Mouse (Mus musculus): ENCODE results near the gene Wdhd1. TPM values are rescaled to one million over a fixed set of nuclear protein-coding genes. Genes with fewer than 3 reads are reported as not detected.

The Wdhd1 gene
- polyA plus RNA-seq, 1 experiment from 2014 or later, result 5.2 TPM

DNA sequence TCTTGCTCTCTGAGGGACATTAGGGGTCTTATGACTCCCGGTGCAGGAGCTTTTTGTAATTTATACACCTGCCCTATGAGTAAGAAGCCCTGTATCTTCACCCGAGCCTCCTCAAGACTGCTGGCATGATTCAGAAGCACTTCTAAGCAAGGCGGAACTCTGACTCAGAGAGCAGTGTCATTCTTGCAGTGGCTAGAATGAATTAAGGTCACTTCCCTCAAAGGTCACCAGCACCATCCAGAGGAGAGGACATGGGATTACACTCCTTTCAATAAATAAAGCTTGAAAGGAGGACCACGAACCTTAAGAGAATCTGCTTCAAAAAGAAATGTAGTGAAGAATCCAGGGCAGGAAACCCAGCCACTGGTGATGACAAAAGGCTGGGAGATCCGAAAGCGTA, 26.8 kb downstream of the Wdhd1 start:
- Histone ChIP-seq H3K4me1 (replicated peaks; ENCODE audit: control insufficient read depth, insufficient read depth) (no peaks in the 10 kb centered on the region), H3K4me3 (ENCODE audit: low read depth, low read length) (no peak overlapping the region), H3K9me3 (ENCODE audit: control insufficient read depth, low read length) (no peaks in the 10 kb centered on the region), H3K4me2 (replicated peaks; ENCODE audit: low read depth) (no peak overlapping the region), H3K27ac (replicated peaks) (no peak overlapping the region), H3K9ac (ENCODE audit: low read length) (no peak overlapping the region), H3K36me3 (ENCODE audit: control insufficient read depth, insufficient read depth, low read length) (peaks cover 5% of the 10 kb centered on the region; the same call in 1 of the 2 replicates), H3K27me3 (ENCODE audit: control insufficient read depth, insufficient read depth, low read length) (no peaks in the 10 kb centered on the region)
- ATAC-seq (ENCODE audit: low FRiP score, low TSS enrichment) (peak; percentile 73), DNase-seq (ENCODE audit: low spot score) (no peak)
- WGBS, result 76% methylated on average over 6 of the region's 6 CpGs
- TF ChIP-seq CTCF (IDR thresholded peaks at IDR 0.05; ENCODE audit: low read depth), result peak; percentile 71
- TF ChIP-seq EP300 (optimal IDR thresholded peaks at IDR 0.05), result no peak

DNA sequence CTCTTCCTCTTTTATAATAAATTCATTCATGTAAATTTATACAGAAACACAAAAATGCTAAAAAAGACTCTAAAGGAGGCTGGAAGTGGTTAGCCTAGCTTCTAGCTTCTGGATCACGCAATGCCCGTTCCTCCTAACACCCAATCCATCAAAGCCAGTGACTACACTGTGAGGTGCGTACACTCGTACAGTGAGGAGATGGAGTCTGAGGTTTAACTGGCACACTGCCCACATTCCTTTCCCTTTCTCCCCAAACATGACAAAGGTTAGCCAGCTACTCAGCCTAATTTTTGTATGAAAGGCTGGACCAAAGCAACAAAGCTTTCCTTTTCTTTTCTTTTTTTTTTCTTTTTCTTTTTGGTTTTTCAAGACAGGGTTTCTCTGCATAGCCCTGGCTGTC, 33.9 kb downstream of the Wdhd1 start:
- Histone ChIP-seq H3K9me3 (ENCODE audit: control insufficient read depth, low read length) (no peaks in the 10 kb centered on the region), H3K4me1 (replicated peaks; ENCODE audit: control insufficient read depth, insufficient read depth) (no peaks in the 10 kb centered on the region), H3K27me3 (ENCODE audit: control insufficient read depth, insufficient read depth, low read length) (no peaks in the 10 kb centered on the region), H3K27ac (replicated peaks) (no peak overlapping the region), H3K36me3 (ENCODE audit: control insufficient read depth, insufficient read depth, low read length) (peaks cover 11% of the 10 kb centered on the region), H3K4me2 (replicated peaks; ENCODE audit: low read depth) (no peak overlapping the region), H3K9ac (ENCODE audit: low read length) (no peak overlapping the region), H3K4me3 (ENCODE audit: low read depth, low read length) (no peak overlapping the region)
- no peak for ATAC-seq (ENCODE audit: low FRiP score, low TSS enrichment)
- DNase-seq (ENCODE audit: low spot score), result no peak
- 29% methylated on average over 4 of the region's 4 CpGs for WGBS
- TF ChIP-seq CTCF (IDR thresholded peaks at IDR 0.05; ENCODE audit: low read depth), result no peak
- TF ChIP-seq EP300 (optimal IDR thresholded peaks at IDR 0.05), result no peak

DNA sequence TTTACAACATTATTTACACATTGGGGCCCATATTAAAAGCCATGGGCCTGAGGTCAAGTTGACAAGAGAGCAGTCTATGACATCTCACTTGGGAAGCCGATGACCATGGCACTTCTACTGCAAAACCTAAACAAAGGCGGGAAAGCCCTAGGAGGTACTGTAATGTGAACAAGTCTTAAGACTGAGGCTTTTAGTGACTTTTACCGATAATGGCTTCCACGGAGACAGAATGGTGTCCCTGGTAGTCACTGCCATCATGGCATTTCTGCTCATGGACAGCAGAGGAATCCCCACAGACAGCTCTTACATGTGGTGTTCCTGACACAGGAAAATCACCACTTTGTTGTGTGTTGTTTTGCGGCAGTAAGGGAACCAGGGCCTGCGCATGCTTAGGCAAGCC, 35.6 kb downstream of the Wdhd1 start:
- H3K4me1 ChIP-seq (replicated peaks; ENCODE audit: control insufficient read depth, insufficient read depth), result no peaks in the 10 kb centered on the region
- 88% methylated on average over 6 of the region's 6 CpGs for WGBS
- DNase-seq (ENCODE audit: low spot score) (no peak), ATAC-seq (ENCODE audit: low FRiP score, low TSS enrichment) (no peak)
- H3K27ac ChIP-seq (replicated peaks), result no peak overlapping the region
- H3K4me2 ChIP-seq (replicated peaks; ENCODE audit: low read depth), result no peak overlapping the region
- no peaks in the 10 kb centered on the region for H3K9me3 ChIP-seq (ENCODE audit: control insufficient read depth, low read length)
- H3K4me3 ChIP-seq (ENCODE audit: low read depth, low read length), result no peak overlapping the region
- H3K27me3 ChIP-seq (ENCODE audit: control insufficient read depth, insufficient read depth, low read length), result no peaks in the 10 kb centered on the region
- H3K9ac ChIP-seq (ENCODE audit: low read length), result no peak overlapping the region
- peaks cover 5% of the 10 kb centered on the region for H3K36me3 ChIP-seq (ENCODE audit: control insufficient read depth, insufficient read depth, low read length)
- TF ChIP-seq EP300 (optimal IDR thresholded peaks at IDR 0.05) (no peak), CTCF (IDR thresholded peaks at IDR 0.05; ENCODE audit: low read depth) (no peak)

DNA sequence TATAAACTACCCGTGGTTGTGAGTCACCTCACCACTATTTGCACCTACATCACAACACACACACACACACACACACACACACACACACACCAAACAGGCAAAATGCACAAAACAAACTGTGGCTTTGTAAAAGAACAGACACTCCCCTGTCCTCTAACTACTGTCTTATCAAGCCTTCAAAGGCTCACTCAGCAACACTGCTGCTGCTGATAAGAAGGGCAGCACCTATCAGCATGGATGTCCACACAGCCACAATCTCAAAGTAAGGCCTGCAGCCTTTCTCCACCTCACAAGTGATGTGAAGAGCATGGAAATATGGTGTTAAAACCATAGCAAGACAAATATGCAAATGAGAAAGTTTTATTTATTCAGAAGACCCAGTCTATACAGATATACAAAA, 36.1 kb downstream of the Wdhd1 start:
- ATAC-seq (ENCODE audit: low FRiP score, low TSS enrichment) (no peak), DNase-seq (ENCODE audit: low spot score) (no peak)
- WGBS, result 81% methylated on average over 1 of the region's 1 CpGs
- Histone ChIP-seq H3K4me1 (replicated peaks; ENCODE audit: control insufficient read depth, insufficient read depth) (no peaks in the 10 kb centered on the region), H3K9ac (ENCODE audit: low read length) (no peak overlapping the region), H3K4me2 (replicated peaks; ENCODE audit: low read depth) (no peak overlapping the region), H3K27ac (replicated peaks) (no peak overlapping the region), H3K9me3 (ENCODE audit: control insufficient read depth, low read length) (no peaks in the 10 kb centered on the region), H3K36me3 (ENCODE audit: control insufficient read depth, insufficient read depth, low read length) (peaks cover 5% of the 10 kb centered on the region), H3K4me3 (ENCODE audit: low read depth, low read length) (no peak overlapping the region), H3K27me3 (ENCODE audit: control insufficient read depth, insufficient read depth, low read length) (no peaks in the 10 kb centered on the region)
- TF ChIP-seq EP300 (optimal IDR thresholded peaks at IDR 0.05) (no peak), CTCF (IDR thresholded peaks at IDR 0.05; ENCODE audit: low read depth) (no peak)

DNA sequence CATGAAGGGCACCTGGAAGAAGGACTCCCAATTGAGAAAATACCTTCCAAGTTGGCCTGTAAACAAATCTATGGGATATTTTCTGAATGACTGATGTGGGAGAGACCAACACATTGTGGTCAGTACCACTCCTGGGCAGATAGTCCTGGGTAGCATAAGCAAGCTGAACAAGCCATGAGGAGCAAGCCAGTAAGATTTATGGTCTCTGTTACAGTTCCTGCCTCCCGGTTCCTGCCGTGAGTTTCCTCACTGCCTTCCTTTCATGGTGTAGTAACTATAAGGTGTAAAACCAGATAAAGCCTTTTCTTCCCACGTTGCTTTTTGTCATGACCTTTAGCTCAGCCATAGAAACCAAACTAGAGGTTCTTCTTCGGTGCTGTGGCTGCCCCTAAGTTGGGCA, 39.4 kb downstream of the Wdhd1 start:
- Histone ChIP-seq H3K36me3 (ENCODE audit: control insufficient read depth, insufficient read depth, low read length) (peaks cover 3% of the 10 kb centered on the region), H3K27ac (replicated peaks) (no peak overlapping the region), H3K9ac (ENCODE audit: low read length) (no peak overlapping the region), H3K4me2 (replicated peaks; ENCODE audit: low read depth) (no peak overlapping the region), H3K9me3 (ENCODE audit: control insufficient read depth, low read length) (no peaks in the 10 kb centered on the region), H3K4me3 (ENCODE audit: low read depth, low read length) (no peak overlapping the region), H3K27me3 (ENCODE audit: control insufficient read depth, insufficient read depth, low read length) (no peaks in the 10 kb centered on the region), H3K4me1 (replicated peaks; ENCODE audit: control insufficient read depth, insufficient read depth) (no peaks in the 10 kb centered on the region)
- ATAC-seq (ENCODE audit: low FRiP score, low TSS enrichment) (no peak), DNase-seq (ENCODE audit: low spot score) (no peak)
- TF ChIP-seq CTCF (IDR thresholded peaks at IDR 0.05; ENCODE audit: low read depth) (no peak), EP300 (optimal IDR thresholded peaks at IDR 0.05) (no peak)
- WGBS, result 85% methylated on average over 4 of the region's 4 CpGs

DNA sequence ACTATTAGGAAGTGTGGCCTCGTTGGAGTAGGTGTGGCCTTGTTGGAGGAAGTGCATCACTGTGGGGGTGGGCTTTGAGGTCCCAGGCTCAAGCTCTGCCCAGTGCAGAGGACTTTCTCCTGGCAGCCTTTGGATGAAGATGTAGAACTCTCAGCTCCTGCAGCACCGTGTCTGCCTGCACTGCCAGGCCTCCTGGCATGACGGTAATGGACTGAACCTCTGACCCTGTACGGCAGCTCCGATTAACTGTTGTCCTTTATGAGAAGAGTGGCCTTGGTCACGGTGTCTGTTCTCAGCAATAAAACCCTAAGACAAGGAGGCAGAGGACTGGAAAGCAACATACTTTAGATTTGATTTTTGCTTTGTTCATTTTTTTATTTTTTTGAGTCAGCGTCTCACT, 40.2 kb downstream of the Wdhd1 start:
- H3K27me3 ChIP-seq (ENCODE audit: control insufficient read depth, insufficient read depth, low read length), result no peaks in the 10 kb centered on the region
- H3K9ac ChIP-seq (ENCODE audit: low read length), result no peak overlapping the region
- TF ChIP-seq EP300 (optimal IDR thresholded peaks at IDR 0.05) (no peak), CTCF (IDR thresholded peaks at IDR 0.05; ENCODE audit: low read depth) (no peak)
- WGBS, result 94% methylated on average over 7 of the region's 7 CpGs
- no peak for ATAC-seq (ENCODE audit: low FRiP score, low TSS enrichment)
- H3K4me3 ChIP-seq (ENCODE audit: low read depth, low read length), result no peak overlapping the region
- H3K27ac ChIP-seq (replicated peaks), result no peak overlapping the region
- H3K4me2 ChIP-seq (replicated peaks; ENCODE audit: low read depth), result no peak overlapping the region
- no peak for DNase-seq (ENCODE audit: low spot score)
- peaks cover 3% of the 10 kb centered on the region for H3K36me3 ChIP-seq (ENCODE audit: control insufficient read depth, insufficient read depth, low read length)
- no peaks in the 10 kb centered on the region for H3K9me3 ChIP-seq (ENCODE audit: control insufficient read depth, low read length)
- H3K4me1 ChIP-seq (replicated peaks; ENCODE audit: control insufficient read depth, insufficient read depth), result no peaks in the 10 kb centered on the region
